Mouse (Mus musculus) bone marrow macrophage, adult 2 months (primary cell): ENCODE measurements at regions not wholly inside any gene's neighbourhood (a gene's known extent, or its start where the extent isn't known, plus 50 kb on each side); places are given as distances from the start of the nearest gene placed in this dataset.

Experiments used
- CTCF ChIP-seq: IDR thresholded peaks from 2 replicates; pipeline ENCODE4 v1.5.1; 2012; ENCODE audit warnings: low read depth, mild to moderate bottlenecking, low read length, moderate library complexity
- POLR2A ChIP-seq: IDR thresholded peaks from 2 replicates; pipeline ENCODE4 v1.6.1; 2012; ENCODE audit warnings: mild to moderate bottlenecking, low read depth, low read length, borderline replicate concordance

DNA sequence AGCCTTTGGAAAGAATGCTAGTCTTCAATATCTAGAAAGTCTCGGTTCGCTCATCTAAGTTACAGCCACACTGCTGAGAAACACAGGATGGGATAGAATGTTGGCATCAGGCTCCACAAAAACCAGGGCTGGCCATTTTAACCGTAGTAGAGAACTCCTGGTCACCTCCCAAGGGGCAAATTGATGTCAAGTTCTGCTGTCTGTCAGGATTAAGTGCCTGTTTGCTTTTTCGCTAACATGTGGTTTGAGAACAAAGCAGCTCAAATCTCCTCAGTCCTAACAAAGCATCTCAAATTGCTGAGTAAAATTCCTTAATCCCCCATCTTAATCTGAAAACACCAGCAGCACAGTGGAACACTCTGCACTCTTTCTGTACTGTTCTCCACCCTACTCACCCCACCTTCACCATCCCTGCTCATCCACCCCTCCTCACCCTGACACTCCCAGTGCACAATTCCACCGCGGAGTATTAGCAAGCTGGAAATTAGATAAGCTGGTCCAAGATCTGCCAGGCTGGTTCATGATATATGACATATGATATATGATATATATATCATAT, 252.2 kb downstream of the Meis1 start:
- TF ChIP-seq CTCF = no peak
- no peak for TF ChIP-seq POLR2A
